Mouse (Mus musculus): ENCODE measurements around the gene Zdhhc19. TPM values are rescaled to one million over a fixed set of nuclear protein-coding genes. Genes with fewer than 3 reads are reported as not detected.
A peak's percentile ranks its signal among the peaks of the same experiment; 100 is the strongest.
"Not testable (repeated sequence)": the region's sequence is repeated elsewhere in the genome, so short reads cannot be mapped to it uniquely, and the experiment has no call there.

The Zdhhc19 gene
- polyA plus RNA-seq, 1 experiment from 2014 or later = not detected

GRCm38 (mm10) chr16:32479415-32479814 lies 16.6 kb upstream of the Zdhhc19 start:
- no peak overlapping the region for H3K9ac ChIP-seq (replicated peaks; ENCODE audit: low read depth, low read length)
- H3K27me3 ChIP-seq (replicated peaks; ENCODE audit: control insufficient read depth, insufficient read depth, low read length) = no peaks in the 10 kb centered on the region
- H3K27ac ChIP-seq (ENCODE audit: low read length) = no peak overlapping the region
- WGBS = 75% methylated on average over 2 of the region's 2 CpGs
- H3K4me2 ChIP-seq (ENCODE audit: low read length) = no peak overlapping the region
- no peak for ATAC-seq
- H3K36me3 ChIP-seq (ENCODE audit: control insufficient read depth, insufficient read depth) = no peaks in the 10 kb centered on the region
- H3K4me1 ChIP-seq (replicated peaks; ENCODE audit: control insufficient read depth, insufficient read depth, low read length) = no peaks in the 10 kb centered on the region
- no peak overlapping the region for H3K4me3 ChIP-seq (replicated peaks; ENCODE audit: low read length)
- H3K9me3 ChIP-seq (ENCODE audit: control insufficient read depth, low read length) = no peaks in the 10 kb centered on the region

GRCm38 (mm10) chr16:32484431-32484871 lies 11.6 kb upstream of the Zdhhc19 start:
- Histone ChIP-seq H3K4me3 (replicated peaks; ENCODE audit: low read length) (no peak overlapping the region), H3K36me3 (ENCODE audit: control insufficient read depth, insufficient read depth) (no peaks in the 10 kb centered on the region), H3K4me1 (replicated peaks; ENCODE audit: control insufficient read depth, insufficient read depth, low read length) (no peaks in the 10 kb centered on the region), H3K9me3 (ENCODE audit: control insufficient read depth, low read length) (no peaks in the 10 kb centered on the region), H3K4me2 (ENCODE audit: low read length) (no peak overlapping the region), H3K9ac (replicated peaks; ENCODE audit: low read depth, low read length) (no peak overlapping the region), H3K27ac (ENCODE audit: low read length) (no peak overlapping the region), H3K27me3 (replicated peaks; ENCODE audit: control insufficient read depth, insufficient read depth, low read length) (no peaks in the 10 kb centered on the region)
- ATAC-seq = no peak
- WGBS = 59% methylated on average over 7 of the region's 7 CpGs

GRCm38 (mm10) chr16:32485209-32485608 lies 10.9 kb upstream of the Zdhhc19 start:
- ATAC-seq = no peak
- no peaks in the 10 kb centered on the region for H3K27me3 ChIP-seq (replicated peaks; ENCODE audit: control insufficient read depth, insufficient read depth, low read length)
- no peak overlapping the region for H3K4me3 ChIP-seq (replicated peaks; ENCODE audit: low read length)
- no peaks in the 10 kb centered on the region for H3K36me3 ChIP-seq (ENCODE audit: control insufficient read depth, insufficient read depth)
- H3K9me3 ChIP-seq (ENCODE audit: control insufficient read depth, low read length) = no peaks in the 10 kb centered on the region
- no peak overlapping the region for H3K9ac ChIP-seq (replicated peaks; ENCODE audit: low read depth, low read length)
- no peak overlapping the region for H3K4me2 ChIP-seq (ENCODE audit: low read length)
- 79% methylated on average over 2 of the region's 2 CpGs for WGBS
- no peak overlapping the region for H3K27ac ChIP-seq (ENCODE audit: low read length)
- H3K4me1 ChIP-seq (replicated peaks; ENCODE audit: control insufficient read depth, insufficient read depth, low read length) = no peaks in the 10 kb centered on the region

GRCm38 (mm10) chr16:32486046-32486445 lies 10.0 kb upstream of the Zdhhc19 start:
- H3K4me1 ChIP-seq (replicated peaks; ENCODE audit: control insufficient read depth, insufficient read depth, low read length) = no peaks in the 10 kb centered on the region
- no peak overlapping the region for H3K4me2 ChIP-seq (ENCODE audit: low read length)
- ATAC-seq = no peak
- 83% methylated on average over 6 of the region's 6 CpGs for WGBS
- no peak overlapping the region for H3K4me3 ChIP-seq (replicated peaks; ENCODE audit: low read length)
- H3K36me3 ChIP-seq (ENCODE audit: control insufficient read depth, insufficient read depth) = no peaks in the 10 kb centered on the region
- H3K9ac ChIP-seq (replicated peaks; ENCODE audit: low read depth, low read length) = no peak overlapping the region
- no peaks in the 10 kb centered on the region for H3K9me3 ChIP-seq (ENCODE audit: control insufficient read depth, low read length)
- H3K27me3 ChIP-seq (replicated peaks; ENCODE audit: control insufficient read depth, insufficient read depth, low read length) = no peaks in the 10 kb centered on the region
- no peak overlapping the region for H3K27ac ChIP-seq (ENCODE audit: low read length)

GRCm38 (mm10) chr16:32487234-32488111 lies 8.6 kb upstream of the Zdhhc19 start, which contains the start of gene Slc51a:
Slc51a (minus strand) TSS chr16:32487879.
- no peak within 1 kb of the TSS for H3K9ac ChIP-seq (replicated peaks; ENCODE audit: low read depth, low read length)
- 69% methylated on average over 15 of the region's 15 CpGs for WGBS
- H3K36me3 ChIP-seq (ENCODE audit: control insufficient read depth, insufficient read depth) = no peaks in the 10 kb centered on the region
- H3K4me1 ChIP-seq (replicated peaks; ENCODE audit: control insufficient read depth, insufficient read depth, low read length) = no peaks in the 10 kb centered on the region
- H3K4me2 ChIP-seq (ENCODE audit: low read length) = no peak within 1 kb of the TSS
- H3K27me3 ChIP-seq (replicated peaks; ENCODE audit: control insufficient read depth, insufficient read depth, low read length) = no peaks in the 10 kb centered on the region
- H3K9me3 ChIP-seq (ENCODE audit: control insufficient read depth, low read length) = no peaks in the 10 kb centered on the region
- no peak for ATAC-seq
- no peak within 1 kb of the TSS for H3K27ac ChIP-seq (ENCODE audit: low read length)
- H3K4me3 ChIP-seq (replicated peaks; ENCODE audit: low read length) = no peak within 1 kb of the TSS

- ATAC-seq = no peak
- H3K9me3 ChIP-seq (ENCODE audit: control insufficient read depth, low read length) = no peaks in the 10 kb centered on the region
- H3K36me3 ChIP-seq (ENCODE audit: control insufficient read depth, insufficient read depth) = no peaks in the 10 kb centered on the region
- no peak overlapping the region for H3K4me2 ChIP-seq (ENCODE audit: low read length)
- 92% methylated on average over 3 of the region's 3 CpGs for WGBS
- H3K27me3 ChIP-seq (replicated peaks; ENCODE audit: control insufficient read depth, insufficient read depth, low read length) = no peaks in the 10 kb centered on the region
- H3K4me3 ChIP-seq (replicated peaks; ENCODE audit: low read length) = no peak overlapping the region
- no peak overlapping the region for H3K9ac ChIP-seq (replicated peaks; ENCODE audit: low read depth, low read length)
- no peak overlapping the region for H3K27ac ChIP-seq (ENCODE audit: low read length)
- H3K4me1 ChIP-seq (replicated peaks; ENCODE audit: control insufficient read depth, insufficient read depth, low read length) = no peaks in the 10 kb centered on the region
Measured at GRCm38 (mm10) chr16:32488939-32489338, 7.1 kb upstream of the Zdhhc19 start.

- not testable (repeated sequence) for H3K9ac ChIP-seq (replicated peaks; ENCODE audit: low read depth, low read length); H3K27ac ChIP-seq (ENCODE audit: low read length); H3K4me2 ChIP-seq (ENCODE audit: low read length); ATAC-seq; H3K27me3 ChIP-seq (replicated peaks; ENCODE audit: control insufficient read depth, insufficient read depth, low read length); H3K4me1 ChIP-seq (replicated peaks; ENCODE audit: control insufficient read depth, insufficient read depth, low read length); H3K4me3 ChIP-seq (replicated peaks; ENCODE audit: low read length); H3K36me3 ChIP-seq (ENCODE audit: control insufficient read depth, insufficient read depth); H3K9me3 ChIP-seq (ENCODE audit: control insufficient read depth, low read length)
- 73% methylated on average over 6 of the region's 6 CpGs for WGBS
Measured at GRCm38 (mm10) chr16:32494371-32494770, 1.7 kb upstream of the Zdhhc19 start.

- 74% methylated on average over 13 of the region's 13 CpGs for WGBS
- Histone ChIP-seq H3K9me3 (ENCODE audit: control insufficient read depth, low read length) (no peaks in the 10 kb centered on the region), H3K36me3 (ENCODE audit: control insufficient read depth, insufficient read depth) (no peaks in the 10 kb centered on the region), H3K4me2 (ENCODE audit: low read length) (no peak overlapping the region; the same call in 1 of the 2 replicates), H3K27ac (ENCODE audit: low read length) (no peak overlapping the region), H3K4me1 (replicated peaks; ENCODE audit: control insufficient read depth, insufficient read depth, low read length) (peaks cover 6% of the 10 kb centered on the region), H3K4me3 (replicated peaks; ENCODE audit: low read length) (no peak overlapping the region), H3K27me3 (replicated peaks; ENCODE audit: control insufficient read depth, insufficient read depth, low read length) (no peaks in the 10 kb centered on the region; the same call in 1 of the 2 replicates), H3K9ac (replicated peaks; ENCODE audit: low read depth, low read length) (no peak overlapping the region; the same call in 1 of the 2 replicates)
- ATAC-seq = no peak
Measured at GRCm38 (mm10) chr16:32498996-32499395, 2.9 kb downstream of the Zdhhc19 start.

- peaks cover 6% of the 10 kb centered on the region for H3K4me1 ChIP-seq (replicated peaks; ENCODE audit: control insufficient read depth, insufficient read depth, low read length)
- H3K27ac ChIP-seq (ENCODE audit: low read length) = peak overlapping the region; percentile 16; the same call in 1 of the 2 replicates
- H3K4me3 ChIP-seq (replicated peaks; ENCODE audit: low read length) = peak overlapping the region; percentile 37
- H3K27me3 ChIP-seq (replicated peaks; ENCODE audit: control insufficient read depth, insufficient read depth, low read length) = no peaks in the 10 kb centered on the region; the same call in 1 of the 2 replicates
- peak overlapping the region; percentile 54 for H3K4me2 ChIP-seq (ENCODE audit: low read length)
- no peaks in the 10 kb centered on the region for H3K9me3 ChIP-seq (ENCODE audit: control insufficient read depth, low read length)
- H3K36me3 ChIP-seq (ENCODE audit: control insufficient read depth, insufficient read depth) = no peaks in the 10 kb centered on the region
- H3K9ac ChIP-seq (replicated peaks; ENCODE audit: low read depth, low read length) = peak overlapping the region; percentile 63
- ATAC-seq = peak; percentile 95
- 8% methylated on average over 22 of the region's 22 CpGs for WGBS
Measured at GRCm38 (mm10) chr16:32499430-32500037, 3.5 kb downstream of the Zdhhc19 start.

All from forebrain, embryonic 16.5 days (tissue).